Mouse (Mus musculus) intestine, embryonic 14.5 days (tissue): Measurements from ENCODE around the gene Spon1. TPM values are rescaled to one million over a fixed set of nuclear protein-coding genes. Genes with fewer than 3 reads are reported as not detected.
A peak's percentile ranks its signal among the peaks of the same experiment; 100 is the strongest.

Experiments
- ATAC-seq: fragments of 200-750 bp; cut with Nextera tagmentation; replicated peaks from 2 replicates; pipeline ENCODE4 v1.8.0; 2017; ENCODE audit warnings: low read depth, moderate number of reproducible peaks, moderate TSS enrichment, moderate library complexity; ENCODE audit not compliant: low FRiP score, low TSS enrichment
- DNase-seq: peaks from one replicate; pipeline ENCODE4 v3.0.0-alpha.2; 2018; ENCODE audit warnings: low spot score
- H3K27ac ChIP-seq: fragments of 300-500 bp; sonication (generic); 2 replicates; pipeline ENCODE4 v1.5.1; 2014; ENCODE audit warnings: low read depth, mild to moderate bottlenecking, control low read depth
- H3K27me3 ChIP-seq: fragments of 300-500 bp; sonication (generic); replicated peaks from 2 replicates; pipeline ENCODE4 v1.6.1; 2014; ENCODE audit warnings: low read length, control low read depth; ENCODE audit not compliant: control insufficient read depth, insufficient read depth
- H3K36me3 ChIP-seq: fragments of 300-500 bp; sonication (generic); 2 replicates; pipeline ENCODE4 v1.6.1; 2014; ENCODE audit warnings: low read length, control low read depth; ENCODE audit not compliant: control insufficient read depth, insufficient read depth
- H3K4me1 ChIP-seq: fragments of 300-500 bp; sonication (generic); replicated peaks from 2 replicates; pipeline ENCODE4 v1.6.1; 2014; ENCODE audit warnings: low read length, control low read depth, mixed read lengths; ENCODE audit not compliant: control insufficient read depth, insufficient read depth
- H3K4me2 ChIP-seq: fragments of 300-500 bp; sonication (generic); 2 replicates; pipeline ENCODE4 v1.6.1; 2014; ENCODE audit warnings: low read length
- H3K4me3 ChIP-seq: fragments of 300-500 bp; sonication (generic); 2 replicates; pipeline ENCODE4 v1.5.1; 2014; ENCODE audit warnings: low read depth, low read length, control low read depth, mixed read lengths
- H3K9ac ChIP-seq: fragments of 300-500 bp; sonication (generic); 2 replicates; pipeline ENCODE4 v1.6.1; 2014; ENCODE audit warnings: mild to moderate bottlenecking, low read length
- H3K9me3 ChIP-seq: fragments of 300-500 bp; sonication (generic); 2 replicates; pipeline ENCODE4 v1.6.1; 2016; ENCODE audit warnings: low read length, control low read depth; ENCODE audit not compliant: control insufficient read depth
- WGBS: fragments of 180-500 bp; shearing (Covaris S2); extraction: QIAGEN DNeasy Blood & Tissue Kit; methylation state at CpG from one replicate; pipeline ENCODE4 v1.1.7; 2014; 5-methylcytosine and 5-hydroxymethylcytosine counted together
- polyA plus RNA-seq: library from polyadenylated mRNA; unstranded; fragments of >200 nt; fragmentation: Nextera tagmentation; extraction: Ambion mirVana; gene quantifications from 2 replicates; pipeline ENCODE4 v1.2.1, GENCODE M21; 2014

The Spon1 gene
- polyA plus RNA-seq, 1 experiment from 2014 or later, result 12.2 TPM

GRCm38 (mm10) chr7:114042973-114043928, 277.5 kb downstream of the Spon1 start:
- no peak overlapping the region for H3K4me2 ChIP-seq
- H3K9ac ChIP-seq, result no peak overlapping the region
- no peak for ATAC-seq
- no peak overlapping the region for H3K27ac ChIP-seq
- no peak for DNase-seq
- H3K27me3 ChIP-seq, result no peaks in the 10 kb centered on the region
- no peak overlapping the region for H3K4me3 ChIP-seq
- 85% methylated on average over 26 of the region's 26 CpGs for WGBS
- H3K4me1 ChIP-seq, result no peaks in the 10 kb centered on the region
- H3K9me3 ChIP-seq, result no peaks in the 10 kb centered on the region
- H3K36me3 ChIP-seq, result peaks cover 27% of the 10 kb centered on the region

DNA sequence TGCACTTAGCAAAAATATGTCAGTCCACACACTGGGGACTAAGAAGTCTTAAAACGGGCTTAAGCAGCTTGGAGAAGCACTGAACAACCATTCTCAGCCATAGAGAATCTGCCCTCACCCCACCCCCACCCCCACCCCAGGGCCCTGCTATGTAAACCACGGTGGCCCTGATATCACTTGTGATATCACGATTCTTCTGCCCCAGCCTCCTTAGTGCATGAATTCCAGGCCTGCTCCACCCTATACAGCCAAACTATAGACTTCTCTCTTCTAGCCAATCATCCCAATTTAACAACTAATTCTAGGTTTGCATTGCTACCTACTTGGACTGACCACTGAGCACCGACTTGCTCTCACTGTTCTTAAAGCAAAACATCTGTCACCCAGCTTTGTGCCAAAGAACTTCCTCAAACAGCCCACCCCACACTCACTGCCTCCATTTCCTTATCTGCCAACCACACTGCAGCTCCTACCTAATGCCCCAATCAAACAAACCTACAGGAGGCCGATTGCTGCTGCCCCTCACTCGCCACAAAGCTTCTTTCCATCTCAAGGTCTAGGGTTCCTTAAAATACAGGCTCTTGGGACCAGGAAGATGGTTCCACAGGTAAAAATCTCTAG, 278.2 kb downstream of the Spon1 start:
- no peak overlapping the region for H3K9ac ChIP-seq
- WGBS, result 68% methylated on average over 6 of the region's 6 CpGs
- no peaks in the 10 kb centered on the region for H3K9me3 ChIP-seq
- no peak overlapping the region for H3K4me3 ChIP-seq
- H3K36me3 ChIP-seq, result peaks cover 27% of the 10 kb centered on the region
- H3K27me3 ChIP-seq, result no peaks in the 10 kb centered on the region
- H3K27ac ChIP-seq, result no peak overlapping the region
- ATAC-seq (no peak), DNase-seq (no peak)
- no peak overlapping the region for H3K4me2 ChIP-seq
- no peaks in the 10 kb centered on the region for H3K4me1 ChIP-seq

GRCm38 (mm10) chr7:114045814-114046213, 280.0 kb downstream of the Spon1 start:
- Histone ChIP-seq H3K4me3 (no peak overlapping the region), H3K4me2 (no peak overlapping the region), H3K27me3 (no peaks in the 10 kb centered on the region), H3K9ac (no peak overlapping the region), H3K27ac (no peak overlapping the region), H3K36me3 (peaks cover 18% of the 10 kb centered on the region), H3K9me3 (no peaks in the 10 kb centered on the region), H3K4me1 (no peaks in the 10 kb centered on the region)
- WGBS, result 55% methylated on average over 2 of the region's 2 CpGs
- DNase-seq (no peak), ATAC-seq (0 out of 2 replicates have a peak, but pooled peaks have one; percentile 43)

DNA sequence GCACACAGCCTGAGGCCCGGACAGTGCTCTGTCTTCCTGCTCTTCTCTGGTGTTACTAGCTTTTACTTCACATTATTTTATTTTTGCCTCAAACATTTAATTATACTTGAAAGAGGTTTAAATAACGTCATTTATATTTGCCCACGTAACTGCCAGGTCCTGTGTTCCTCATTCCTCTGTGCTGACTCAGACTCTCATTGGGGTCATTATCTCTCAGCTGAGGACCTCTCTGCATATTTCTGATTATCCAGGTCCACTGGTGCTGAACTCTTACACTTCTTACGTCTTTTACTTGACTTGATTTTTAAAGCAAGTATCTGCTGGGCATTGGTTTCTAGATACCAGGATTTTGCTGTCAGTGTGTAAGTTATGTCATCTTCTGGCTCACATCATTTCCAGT, 287.9 kb downstream of the Spon1 start:
- H3K27ac ChIP-seq, result no peak overlapping the region
- no peak for ATAC-seq

GRCm38 (mm10) chr7:114058166-114058565, 292.4 kb downstream of the Spon1 start:
- 92% methylated on average over 16 of the region's 16 CpGs for WGBS
- Histone ChIP-seq H3K9ac (no peak overlapping the region), H3K27me3 (no peaks in the 10 kb centered on the region), H3K36me3 (0 out of 2 replicates have a peak, but pooled peaks cover 9% of the 10 kb centered on the region), H3K4me1 (no peaks in the 10 kb centered on the region), H3K27ac (no peak overlapping the region), H3K4me2 (no peak overlapping the region), H3K4me3 (no peak overlapping the region), H3K9me3 (no peaks in the 10 kb centered on the region)
- ATAC-seq (no peak), DNase-seq (no peak)

More for the DNA sequence above, 287.9 kb downstream of the Spon1 start:
- Histone ChIP-seq H3K4me2 (no peak overlapping the region), H3K4me3 (no peak overlapping the region), H3K4me1 (no peaks in the 10 kb centered on the region; the same call in 1 of the 2 replicates), H3K36me3 (peaks cover 13% of the 10 kb centered on the region; the same call in 1 of the 2 replicates), H3K9me3 (no peaks in the 10 kb centered on the region), H3K27me3 (no peaks in the 10 kb centered on the region), H3K9ac (no peak overlapping the region)
- 59% methylated on average over 4 of the region's 4 CpGs for WGBS
- DNase-seq, result no peak

DNA sequence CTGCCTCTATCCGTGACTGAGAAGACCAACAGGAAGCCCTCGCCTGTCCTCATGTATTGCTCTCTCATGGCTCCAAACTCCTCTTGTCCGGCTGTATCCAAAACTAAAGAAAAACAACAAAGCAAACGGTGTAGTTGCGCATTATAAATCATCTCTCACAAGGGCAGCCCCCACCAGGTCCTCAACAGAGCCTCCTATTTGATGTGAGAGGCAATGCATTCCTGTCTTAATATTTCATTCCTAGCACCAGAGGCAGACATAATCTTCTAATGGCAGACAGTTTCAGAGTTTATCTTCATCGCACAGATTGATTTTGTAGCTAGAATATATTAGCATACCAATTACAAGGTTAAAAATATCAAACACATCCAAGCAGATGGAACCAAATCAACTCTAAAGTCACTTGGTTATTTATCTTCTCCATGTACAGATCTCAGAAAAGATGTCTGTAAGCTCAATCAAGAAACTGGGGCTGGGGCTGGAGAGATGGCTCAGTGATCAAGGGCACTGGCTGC, 293.2 kb downstream of the Spon1 start:
- DNase-seq, result no peak

GRCm38 (mm10) chr7:114060445-114060844, 294.6 kb downstream of the Spon1 start:
- DNase-seq, result no peak
- WGBS, result 91% methylated on average over 6 of the region's 6 CpGs
- Histone ChIP-seq H3K27me3 (no peaks in the 10 kb centered on the region), H3K9ac (no peak overlapping the region), H3K27ac (no peak overlapping the region), H3K4me3 (no peak overlapping the region), H3K4me1 (0 out of 2 replicates have a peak, but pooled peaks cover 7% of the 10 kb centered on the region), H3K4me2 (no peak overlapping the region), H3K9me3 (no peaks in the 10 kb centered on the region), H3K36me3 (0 out of 2 replicates have a peak, but pooled peaks cover 9% of the 10 kb centered on the region)
- ATAC-seq, result no peak

More for the DNA sequence above, 293.2 kb downstream of the Spon1 start:
- Histone ChIP-seq H3K4me1 (0 out of 2 replicates have a peak, but pooled peaks cover 5% of the 10 kb centered on the region), H3K9me3 (no peaks in the 10 kb centered on the region), H3K27me3 (no peaks in the 10 kb centered on the region), H3K36me3 (0 out of 2 replicates have a peak, but pooled peaks cover 9% of the 10 kb centered on the region), H3K4me3 (no peak overlapping the region), H3K9ac (no peak overlapping the region), H3K27ac (no peak overlapping the region), H3K4me2 (no peak overlapping the region)
- ATAC-seq, result no peak
- 83% methylated on average over 6 of the region's 6 CpGs for WGBS

DNA sequence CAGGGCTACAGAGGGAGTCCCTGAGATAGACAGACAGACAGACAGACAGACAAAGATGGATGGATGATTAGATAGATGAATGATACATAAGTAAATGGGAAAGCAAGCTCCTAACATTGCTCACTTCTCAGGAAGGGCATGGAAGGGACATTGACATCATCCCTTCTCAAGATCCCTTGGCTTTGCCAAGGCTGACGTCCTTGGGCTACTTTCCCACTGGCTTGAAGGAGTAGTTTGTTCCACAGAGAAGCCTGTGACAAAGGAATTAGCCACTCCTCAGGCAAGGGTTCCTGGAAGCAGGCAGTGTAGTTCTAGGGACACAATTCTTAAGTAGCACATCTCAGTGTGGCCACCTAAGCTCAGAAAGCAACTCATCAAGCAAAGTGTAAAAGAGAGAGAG, 296.7 kb downstream of the Spon1 start:
- Histone ChIP-seq H3K9ac (no peak overlapping the region), H3K4me3 (no peak overlapping the region), H3K36me3 (no peaks in the 10 kb centered on the region), H3K27ac (no peak overlapping the region), H3K27me3 (no peaks in the 10 kb centered on the region), H3K9me3 (no peaks in the 10 kb centered on the region), H3K4me2 (no peak overlapping the region), H3K4me1 (peaks cover 22% of the 10 kb centered on the region; the same call in 1 of the 2 replicates)
- DNase-seq (no peak), ATAC-seq (no peak)
- 80% methylated on average over 1 of the region's 1 CpGs for WGBS
